Mouse (Mus musculus): ENCODE measurements around the gene Trappc5. TPM values are rescaled to one million over a fixed set of nuclear protein-coding genes. Genes with fewer than 3 reads are reported as not detected.
A peak's percentile ranks its signal among the peaks of the same experiment; 100 is the strongest.

Trappc5 gene
- polyA plus RNA-seq (2015; fragmentation: Nextera tagmentation; extraction: Ambion mirVana) = 13.2 and 15.1 TPM in 2 replicates

- Histone ChIP-seq H3K9ac (peak within 1 kb of the TSS; percentile 93), H3K4me1 (replicated peaks) (peaks cover 35% of the 10 kb centered on the region), H3K27me3 (no peaks in the 10 kb centered on the region), H3K4me2 (peak within 1 kb of the TSS; percentile 82), H3K27ac (replicated peaks) (peak within 1 kb of the TSS; percentile 86), H3K4me3 (replicated peaks) (peak within 1 kb of the TSS; percentile 85), H3K9me3 (replicated peaks) (no peaks in the 10 kb centered on the region), H3K36me3 (replicated peaks) (peaks cover 21% of the 10 kb centered on the region)
- WGBS (ENCODE audit: insufficient replicate concordance) = 1% methylated on average over 61 of the region's 61 CpGs
- peak; percentile 92 for ATAC-seq (ENCODE audit: insufficient read depth)
Observed at GRCm38 (mm10) chr8:3676131-3676992, at the start of gene Trappc5. Gene Trappc5 (plus strand): TSS chr8:3676299.

- no peak overlapping the region for H3K9ac ChIP-seq
- WGBS (ENCODE audit: insufficient replicate concordance) = 17% methylated on average over 5 of the region's 5 CpGs
- H3K4me3 ChIP-seq (replicated peaks) = no peak overlapping the region
- H3K36me3 ChIP-seq (replicated peaks) = no peaks in the 10 kb centered on the region
- ATAC-seq (ENCODE audit: insufficient read depth) = no peak
- peaks cover 22% of the 10 kb centered on the region for H3K27me3 ChIP-seq
- peaks cover 23% of the 10 kb centered on the region for H3K4me1 ChIP-seq (replicated peaks)
- H3K4me2 ChIP-seq = no peak overlapping the region
- H3K27ac ChIP-seq (replicated peaks) = no peak overlapping the region
- H3K9me3 ChIP-seq (replicated peaks) = no peaks in the 10 kb centered on the region
Observed at GRCm38 (mm10) chr8:3626971-3627370, 49.1 kb upstream of the Trappc5 start.

GRCm38 (mm10) chr8:3628014-3628413, 48.1 kb upstream of the Trappc5 start:
- Histone ChIP-seq H3K36me3 (replicated peaks) (peaks cover under 1% of the 10 kb centered on the region), H3K4me2 (no peak overlapping the region), H3K4me1 (replicated peaks) (peaks cover 21% of the 10 kb centered on the region), H3K27me3 (peaks cover 22% of the 10 kb centered on the region), H3K27ac (replicated peaks) (no peak overlapping the region), H3K4me3 (replicated peaks) (no peak overlapping the region), H3K9ac (no peak overlapping the region), H3K9me3 (replicated peaks) (no peaks in the 10 kb centered on the region)
- WGBS (ENCODE audit: insufficient replicate concordance) = 40% methylated on average over 5 of the region's 5 CpGs
- no peak for ATAC-seq (ENCODE audit: insufficient read depth)

GRCm38 (mm10) chr8:3630647-3631477, 45.2 kb upstream of the Trappc5 start, which contains the start of gene Stxbp2:
Gene Stxbp2 (plus strand): TSS chr8:3630955.
- peak within 1 kb of the TSS; percentile 42 for H3K27ac ChIP-seq (replicated peaks)
- WGBS (ENCODE audit: insufficient replicate concordance) = 4% methylated on average over 47 of the region's 47 CpGs
- peaks cover 28% of the 10 kb centered on the region for H3K36me3 ChIP-seq (replicated peaks)
- peak within 1 kb of the TSS; percentile 68 for H3K9ac ChIP-seq
- H3K9me3 ChIP-seq (replicated peaks) = no peaks in the 10 kb centered on the region
- peak within 1 kb of the TSS; percentile 81 for H3K4me3 ChIP-seq (replicated peaks)
- H3K4me2 ChIP-seq = peak within 1 kb of the TSS; percentile 86
- peak; percentile 88 for ATAC-seq (ENCODE audit: insufficient read depth)
- peaks cover 21% of the 10 kb centered on the region for H3K4me1 ChIP-seq (replicated peaks)
- H3K27me3 ChIP-seq = peaks cover 22% of the 10 kb centered on the region

GRCm38 (mm10) chr8:3631478-3631875, 44.6 kb upstream of the Trappc5 start:
- no peaks in the 10 kb centered on the region for H3K9me3 ChIP-seq (replicated peaks)
- peak overlapping the region; percentile 68 for H3K9ac ChIP-seq
- H3K27me3 ChIP-seq = peaks cover 22% of the 10 kb centered on the region
- peaks cover 21% of the 10 kb centered on the region for H3K4me1 ChIP-seq (replicated peaks)
- H3K4me2 ChIP-seq = peak overlapping the region; percentile 86
- peak overlapping the region; percentile 81 for H3K4me3 ChIP-seq (replicated peaks)
- ATAC-seq (ENCODE audit: insufficient read depth) = peak; percentile 53
- H3K27ac ChIP-seq (replicated peaks) = peak overlapping the region; percentile 42
- WGBS (ENCODE audit: insufficient replicate concordance) = 2% methylated on average over 8 of the region's 8 CpGs
- peaks cover 34% of the 10 kb centered on the region for H3K36me3 ChIP-seq (replicated peaks)

GRCm38 (mm10) chr8:3645804-3646203, 30.3 kb upstream of the Trappc5 start:
- no peaks in the 10 kb centered on the region for H3K9me3 ChIP-seq (replicated peaks)
- WGBS (ENCODE audit: insufficient replicate concordance) = 8% methylated on average over 5 of the region's 5 CpGs
- no peak overlapping the region for H3K4me3 ChIP-seq (replicated peaks)
- H3K4me2 ChIP-seq = no peak overlapping the region
- peaks cover 7% of the 10 kb centered on the region; the same call in 1 of the 2 replicates for H3K4me1 ChIP-seq (replicated peaks)
- no peak overlapping the region for H3K9ac ChIP-seq
- no peak overlapping the region for H3K27ac ChIP-seq (replicated peaks)
- no peaks in the 10 kb centered on the region for H3K27me3 ChIP-seq
- ATAC-seq (ENCODE audit: insufficient read depth) = peak; percentile 63
- H3K36me3 ChIP-seq (replicated peaks) = peaks cover 23% of the 10 kb centered on the region

GRCm38 (mm10) chr8:3646824-3647531, 29.1 kb upstream of the Trappc5 start:
- H3K36me3 ChIP-seq (replicated peaks) = peaks cover 11% of the 10 kb centered on the region; the same call in 1 of the 2 replicates
- no peaks in the 10 kb centered on the region for H3K9me3 ChIP-seq (replicated peaks)
- no peak overlapping the region for H3K4me3 ChIP-seq (replicated peaks)
- no peaks in the 10 kb centered on the region for H3K27me3 ChIP-seq
- H3K4me1 ChIP-seq (replicated peaks) = peaks cover 7% of the 10 kb centered on the region; the same call in 1 of the 2 replicates
- no peak overlapping the region for H3K9ac ChIP-seq
- 58% methylated on average over 6 of the region's 6 CpGs for WGBS (ENCODE audit: insufficient replicate concordance)
- ATAC-seq (ENCODE audit: insufficient read depth) = no peak
- no peak overlapping the region for H3K27ac ChIP-seq (replicated peaks)
- H3K4me2 ChIP-seq = no peak overlapping the region

- H3K27me3 ChIP-seq = no peaks in the 10 kb centered on the region
- no peak overlapping the region for H3K27ac ChIP-seq (replicated peaks)
- H3K4me3 ChIP-seq (replicated peaks) = no peak overlapping the region
Observed at GRCm38 (mm10) chr8:3647561-3647960, 28.5 kb upstream of the Trappc5 start.

GRCm38 (mm10) chr8:3648268-3648667, 27.8 kb upstream of the Trappc5 start:
- no peaks in the 10 kb centered on the region for H3K27me3 ChIP-seq
- no peak overlapping the region for H3K27ac ChIP-seq (replicated peaks)
- H3K4me2 ChIP-seq = peak overlapping the region; percentile 21; the same call in 1 of the 2 replicates
- no peaks in the 10 kb centered on the region for H3K36me3 ChIP-seq (replicated peaks)
- H3K4me3 ChIP-seq (replicated peaks) = no peak overlapping the region
- H3K9me3 ChIP-seq (replicated peaks) = no peaks in the 10 kb centered on the region
- no peak for ATAC-seq (ENCODE audit: insufficient read depth)
- WGBS (ENCODE audit: insufficient replicate concordance) = 38% methylated on average over 2 of the region's 2 CpGs
- H3K4me1 ChIP-seq (replicated peaks) = peaks cover 7% of the 10 kb centered on the region; the same call in 1 of the 2 replicates
- H3K9ac ChIP-seq = no peak overlapping the region

More at GRCm38 (mm10) chr8:3647561-3647960, 28.5 kb upstream of the Trappc5 start:
- H3K36me3 ChIP-seq (replicated peaks) = peaks cover 7% of the 10 kb centered on the region; the same call in 1 of the 2 replicates
- no peak overlapping the region for H3K9ac ChIP-seq
- H3K4me2 ChIP-seq = no peak overlapping the region
- 47% methylated on average over 4 of the region's 4 CpGs for WGBS (ENCODE audit: insufficient replicate concordance)
- ATAC-seq (ENCODE audit: insufficient read depth) = no peak
- H3K9me3 ChIP-seq (replicated peaks) = no peaks in the 10 kb centered on the region
- peaks cover 7% of the 10 kb centered on the region; the same call in 1 of the 2 replicates for H3K4me1 ChIP-seq (replicated peaks)

GRCm38 (mm10) chr8:3648990-3649389, 27.1 kb upstream of the Trappc5 start:
- H3K4me3 ChIP-seq (replicated peaks) = no peak overlapping the region
- WGBS (ENCODE audit: insufficient replicate concordance) = 39% methylated on average over 1 of the region's 1 CpGs
- no peak for ATAC-seq (ENCODE audit: insufficient read depth)
- no peaks in the 10 kb centered on the region for H3K9me3 ChIP-seq (replicated peaks)
- no peaks in the 10 kb centered on the region for H3K36me3 ChIP-seq (replicated peaks)
- 0 out of 2 replicates have a peak overlapping the region, but pooled peaks have one; percentile 19 for H3K27ac ChIP-seq (replicated peaks)
- no peaks in the 10 kb centered on the region for H3K27me3 ChIP-seq
- H3K4me1 ChIP-seq (replicated peaks) = peaks cover 7% of the 10 kb centered on the region; the same call in 1 of the 2 replicates
- 0 out of 2 replicates have a peak overlapping the region, but pooled peaks have one; percentile 21 for H3K4me2 ChIP-seq
- H3K9ac ChIP-seq = no peak overlapping the region

Measured in liver, embryonic 15.5 days (tissue).